Mouse (Mus musculus) granulocyte monocyte progenitor cell, adult 5-6 weeks (primary cell): ENCODE measurements around the gene Ncam1. TPM values are rescaled to one million over a fixed set of nuclear protein-coding genes. Genes with fewer than 3 reads are reported as not detected.
A peak's percentile ranks its signal among the peaks of the same experiment; 100 is the strongest.

Source experiments
- ATAC-seq: replicated peaks from 2 replicates; pipeline ENCODE4 v1.8.0; 2016; ENCODE audit warnings: mild to moderate bottlenecking, moderate TSS enrichment, inconsistent platforms; ENCODE audit not compliant: poor library complexity, severe bottlenecking
- total RNA-seq, 2 experiments: library from RNA; stranded (forward) in 1 of 2; stranded (reverse) in 1 of 2; fragments of 200-712, 200-1000 nt in 1 of 2; fragments of >200 nt in 1 of 2; fragmentation: Nextera tagmentation in 1 of 2; gene quantifications; 2 replicates each; pipeline ENCODE4 v1.2.3; 2014 to 2017

Ncam1 gene
- total RNA-seq, 2 experiments from 2014 or later: 12.8 to 15.8 TPM

GRCm38 (mm10) chr9:49756725-49757124 is 42.0 kb downstream of the Ncam1 start:
- no peak for ATAC-seq

- ATAC-seq: no peak
Observed at GRCm38 (mm10) chr9:49755214-49755613, 43.5 kb downstream of the Ncam1 start.

- no peak for ATAC-seq
Observed at GRCm38 (mm10) chr9:49751466-49751865, 47.3 kb downstream of the Ncam1 start.

GRCm38 (mm10) chr9:49746176-49746575 is 52.5 kb downstream of the Ncam1 start:
- ATAC-seq: no peak

- no peak for ATAC-seq
Observed at GRCm38 (mm10) chr9:49745696-49746095, 53.0 kb downstream of the Ncam1 start.

- ATAC-seq: no peak
Observed at GRCm38 (mm10) chr9:49744286-49744685, 54.4 kb downstream of the Ncam1 start.

- no peak for ATAC-seq
Observed at GRCm38 (mm10) chr9:49739935-49740334, 58.8 kb downstream of the Ncam1 start.

GRCm38 (mm10) chr9:49738546-49738945 is 60.2 kb downstream of the Ncam1 start:
- no peak for ATAC-seq

GRCm38 (mm10) chr9:49737166-49737565 is 61.6 kb downstream of the Ncam1 start:
- no peak for ATAC-seq

- ATAC-seq: peak; percentile 59
Observed at GRCm38 (mm10) chr9:49734348-49735007, 64.2 kb downstream of the Ncam1 start.

GRCm38 (mm10) chr9:49733726-49734125 is 65.0 kb downstream of the Ncam1 start:
- no peak for ATAC-seq

- no peak for ATAC-seq
Observed at GRCm38 (mm10) chr9:49729479-49729878, 69.2 kb downstream of the Ncam1 start.

- no peak for ATAC-seq
Observed at GRCm38 (mm10) chr9:49728211-49728610, 70.5 kb downstream of the Ncam1 start.

GRCm38 (mm10) chr9:49722765-49723164 is 76.0 kb downstream of the Ncam1 start:
- ATAC-seq: no peak

- no peak for ATAC-seq
Observed at GRCm38 (mm10) chr9:49715121-49715520, 83.6 kb downstream of the Ncam1 start.

- no peak for ATAC-seq
Observed at GRCm38 (mm10) chr9:49714091-49714490, 84.6 kb downstream of the Ncam1 start.

GRCm38 (mm10) chr9:49707646-49708045 is 91.1 kb downstream of the Ncam1 start:
- no peak for ATAC-seq

- ATAC-seq: no peak
Observed at GRCm38 (mm10) chr9:49704196-49704967, 94.3 kb downstream of the Ncam1 start.

GRCm38 (mm10) chr9:49695371-49695770 is 103.4 kb downstream of the Ncam1 start:
- no peak; the same call in 1 of the 2 replicates for ATAC-seq

- ATAC-seq: no peak
Observed at GRCm38 (mm10) chr9:49692791-49693190, 105.9 kb downstream of the Ncam1 start.

- no peak for ATAC-seq
Observed at GRCm38 (mm10) chr9:49691344-49691743, 107.4 kb downstream of the Ncam1 start.
